Mouse (Mus musculus): ENCODE measurements around the gene Prl3a1.

Gene Prl3a1

DNA sequence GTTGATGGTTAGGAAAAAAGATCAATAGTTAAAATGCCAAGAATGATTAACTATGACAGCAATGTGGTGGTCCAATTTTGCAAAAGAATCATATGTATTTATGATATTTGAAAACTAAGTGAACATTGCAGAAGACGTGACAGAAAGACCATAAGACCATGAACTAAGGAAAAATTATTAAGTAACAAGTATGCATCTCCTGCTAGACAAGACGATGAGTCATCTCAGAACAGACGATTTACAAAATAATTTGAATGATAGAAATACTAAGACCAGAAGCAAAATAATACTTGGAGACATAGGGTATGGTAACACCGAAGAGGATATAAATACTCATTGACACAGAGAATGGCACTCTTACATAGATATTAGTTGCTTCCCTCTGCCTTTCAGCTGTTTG lies at the start of gene Prl3a1:
TSS of gene Prl3a1 (plus strand) at position 301 of the 400 bp plus-strand sequence.
- DNase-seq: no peak

DNA sequence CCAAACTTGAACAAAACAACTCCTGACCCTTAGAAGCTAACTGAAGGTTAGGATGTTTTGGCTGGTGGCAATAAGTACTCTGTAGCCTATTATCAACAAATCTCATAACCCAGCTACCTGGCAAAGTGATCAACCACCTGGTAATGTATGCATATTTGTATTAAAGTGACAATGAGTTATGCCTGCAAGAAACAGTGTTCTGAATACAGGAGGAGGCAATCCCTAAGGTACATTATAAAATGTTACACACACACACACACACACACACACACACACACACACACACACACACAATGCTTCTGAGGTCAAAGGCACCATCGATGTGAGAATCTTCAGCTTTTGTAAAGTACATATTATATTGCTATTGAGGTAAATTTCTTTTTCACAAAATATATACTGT lies 17.7 kb upstream of the Prl3a1 start, which contains the start of gene Prl3b1:
TSS of gene Prl3b1 (plus strand) at position 301 of the 400 bp plus-strand sequence.
- DNase-seq: no peak

GRCm38 (mm10) chr13:27312334-27313225 lies 53.3 kb downstream of the Prl3a1 start, which contains the start of gene Prl6a1:
Gene Prl6a1, plus strand, starts transcription at chr13:27312627.
- DNase-seq: no peak
